Mouse (Mus musculus): ENCODE results near the gene Bace2. TPM values are rescaled to one million over a fixed set of nuclear protein-coding genes. Genes with fewer than 3 reads are reported as not detected.

Gene Bace2
- total RNA-seq, 2 experiments from 2014 or later, result not detected

GRCm38 (mm10) chr16:97462481-97463181, 106.1 kb downstream of the Bace2 start, which contains the start of gene Mx1:
Gene Mx1, minus strand, starts transcription at chr16:97462907.
- ATAC-seq (replicated peaks; ENCODE audit: low FRiP score, low TSS enrichment, poor library complexity, severe bottlenecking), result peak; percentile 33

DNA sequence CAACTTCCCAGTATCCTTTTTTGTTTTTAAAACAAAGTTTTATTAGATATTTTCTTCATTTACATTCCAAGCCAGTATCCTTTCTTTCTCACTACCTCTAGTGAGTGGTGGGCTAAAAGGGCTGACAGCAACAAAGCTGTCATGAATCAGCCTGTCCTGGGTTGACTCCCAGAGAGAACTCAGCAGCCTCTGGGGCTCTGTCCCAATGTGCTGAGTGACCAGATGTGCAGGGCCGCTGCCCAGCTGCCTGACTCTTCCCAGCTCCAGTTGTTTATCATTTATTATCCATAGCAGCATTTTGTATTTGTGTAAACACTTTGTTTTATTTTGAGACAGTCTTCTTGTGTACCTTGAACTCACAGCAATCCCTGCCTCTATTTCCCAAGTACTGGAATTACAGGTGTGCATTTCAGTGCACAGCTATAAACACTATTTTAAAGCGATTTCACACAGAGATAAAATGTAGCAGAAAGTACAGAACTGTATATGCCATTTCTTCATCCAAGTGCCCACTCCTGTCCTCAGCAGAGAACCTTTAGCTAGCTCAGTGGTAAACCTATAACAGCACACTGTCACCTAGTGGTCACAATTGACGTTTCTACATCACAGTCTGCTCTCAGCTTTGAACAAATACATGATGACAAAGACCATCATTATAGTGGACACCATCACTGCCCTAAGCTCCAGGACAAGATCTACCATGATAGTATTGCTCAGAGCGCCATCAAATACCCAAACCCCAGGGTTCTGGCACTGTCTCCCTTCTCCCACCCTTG, 109.8 kb downstream of the Bace2 start:
- ATAC-seq (replicated peaks; ENCODE audit: low FRiP score, low TSS enrichment, poor library complexity, severe bottlenecking), result peak; percentile 49

GRCm38 (mm10) chr16:97467472-97467871, 110.9 kb downstream of the Bace2 start:
- no peak for ATAC-seq (replicated peaks; ENCODE audit: low FRiP score, low TSS enrichment, poor library complexity, severe bottlenecking)

GRCm38 (mm10) chr16:97467993-97468791, 111.7 kb downstream of the Bace2 start:
- ATAC-seq (replicated peaks; ENCODE audit: low FRiP score, low TSS enrichment, poor library complexity, severe bottlenecking), result no peak

- ATAC-seq (replicated peaks; ENCODE audit: low FRiP score, low TSS enrichment, poor library complexity, severe bottlenecking), result no peak
These were observed 118.1 kb downstream of the Bace2 start for GRCm38 (mm10) chr16:97474671-97475070.

- no peak for ATAC-seq (replicated peaks; ENCODE audit: low FRiP score, low TSS enrichment, poor library complexity, severe bottlenecking)
These were observed 119.0 kb downstream of the Bace2 start for GRCm38 (mm10) chr16:97475581-97475980.

DNA sequence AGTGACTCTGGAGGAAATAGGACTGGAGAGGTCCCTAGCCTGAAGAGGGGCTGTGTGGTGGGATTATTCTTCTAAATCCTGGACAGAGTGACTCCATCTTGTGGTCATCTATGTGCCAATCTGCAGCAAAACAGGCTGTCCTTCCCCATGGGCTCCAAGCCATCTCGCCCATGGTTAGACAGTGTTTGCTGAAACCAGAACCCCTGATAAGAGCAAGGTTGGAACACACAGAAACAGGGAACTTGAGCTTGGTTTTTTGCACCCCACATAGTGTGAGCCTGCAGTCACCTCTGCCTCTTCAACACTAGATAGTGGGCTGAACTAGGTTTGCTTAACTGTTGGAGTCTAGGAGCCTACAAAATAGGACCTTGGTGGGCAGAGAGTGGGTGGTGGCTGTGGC, 120.0 kb downstream of the Bace2 start:
- 0 out of 2 replicates have a peak, but pooled peaks have one; percentile 35 for ATAC-seq (replicated peaks; ENCODE audit: low FRiP score, low TSS enrichment, poor library complexity, severe bottlenecking)

GRCm38 (mm10) chr16:97478655-97479054, 122.1 kb downstream of the Bace2 start:
- ATAC-seq (replicated peaks; ENCODE audit: low FRiP score, low TSS enrichment, poor library complexity, severe bottlenecking), result peak; percentile 36; the same call in 1 of the 2 replicates

GRCm38 (mm10) chr16:97492369-97492768, 135.8 kb downstream of the Bace2 start:
- no peak for ATAC-seq (replicated peaks; ENCODE audit: low FRiP score, low TSS enrichment, poor library complexity, severe bottlenecking)

Other genes with a start within 250 kb of the Bace2 start
- gene Dscam, start 186.0 kb upstream of the Bace2 start, total RNA-seq (2014; fragmentation: Nextera tagmentation), result 0.84 TPM in 1 of 2 replicates, not detected in the other
- 0.19 TPM in 1 of 2 replicates, not detected in the other for gene Dscam, start 186.0 kb upstream of the Bace2 start, total RNA-seq (2017)
- gene Mx1, start 106.2 kb downstream of the Bace2 start, total RNA-seq (2014; fragmentation: Nextera tagmentation), result 0.37 TPM in 1 of 2 replicates, not detected in the other
- 2.6 TPM in 1 of 2 replicates, not detected in the other for gene Mx1, start 106.2 kb downstream of the Bace2 start, total RNA-seq (2017)
- gene Fam3b, start 158.1 kb downstream of the Bace2 start, total RNA-seq (2014; fragmentation: Nextera tagmentation), result not detected in 2 replicates
- 3.7 TPM in 1 of 2 replicates, not detected in the other for gene Fam3b, start 158.1 kb downstream of the Bace2 start, total RNA-seq (2017)

All from megakaryocyte-erythroid progenitor cell, adult 5-6 weeks (primary cell).